Mouse (Mus musculus): ENCODE measurements around the gene Lipc. TPM values are rescaled to one million over a fixed set of nuclear protein-coding genes. Genes with fewer than 3 reads are reported as not detected.

Lipc gene
- polyA plus RNA-seq, 1 experiment from 2014 or later = not detected

DNA sequence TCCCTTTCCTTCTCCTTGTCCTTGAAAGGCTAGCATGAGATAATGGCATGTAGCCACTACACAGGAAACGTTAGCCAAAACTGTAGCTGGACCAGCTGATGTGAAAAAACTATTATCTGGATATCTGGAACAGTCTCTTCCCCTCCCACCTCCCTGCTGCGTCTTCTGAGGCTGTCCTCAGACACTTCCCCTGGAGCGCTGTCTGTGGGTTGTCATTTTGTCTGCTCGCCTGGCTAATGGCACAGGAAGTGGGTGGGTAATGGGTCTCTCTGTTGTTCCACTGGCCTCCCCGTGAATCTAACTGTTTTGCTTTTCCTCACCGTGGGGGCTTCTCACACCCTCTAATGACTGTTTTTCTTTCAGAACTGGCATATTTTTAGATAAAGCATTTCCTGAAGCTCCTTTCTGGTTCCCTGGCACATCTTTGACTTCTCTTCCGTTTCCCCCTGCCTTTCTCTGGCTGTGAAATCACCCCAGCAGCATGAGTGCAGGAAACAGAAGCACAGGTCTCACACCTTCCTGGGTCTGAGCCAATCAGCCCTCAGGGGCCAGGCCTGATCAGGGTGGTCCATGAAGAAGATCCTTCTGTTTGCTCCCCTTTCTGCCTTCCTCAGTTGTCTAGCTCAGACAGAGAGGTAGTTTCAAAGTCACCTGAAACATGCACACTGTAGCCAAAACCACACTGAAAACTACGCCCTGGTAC, 60.4 kb downstream of the Lipc start:
- Histone ChIP-seq H3K36me3 (no peaks in the 10 kb centered on the region), H3K4me1 (replicated peaks) (no peaks in the 10 kb centered on the region), H3K4me3 (no peak overlapping the region), H3K27me3 (ENCODE audit: insufficient read depth, poor library complexity, severe bottlenecking) (no peaks in the 10 kb centered on the region), H3K9me3 (no peaks in the 10 kb centered on the region), H3K27ac (no peak overlapping the region)
- 65% methylated on average over 8 of the region's 8 CpGs for WGBS
- DNase-seq (ENCODE audit: low spot score) = no peak

DNA sequence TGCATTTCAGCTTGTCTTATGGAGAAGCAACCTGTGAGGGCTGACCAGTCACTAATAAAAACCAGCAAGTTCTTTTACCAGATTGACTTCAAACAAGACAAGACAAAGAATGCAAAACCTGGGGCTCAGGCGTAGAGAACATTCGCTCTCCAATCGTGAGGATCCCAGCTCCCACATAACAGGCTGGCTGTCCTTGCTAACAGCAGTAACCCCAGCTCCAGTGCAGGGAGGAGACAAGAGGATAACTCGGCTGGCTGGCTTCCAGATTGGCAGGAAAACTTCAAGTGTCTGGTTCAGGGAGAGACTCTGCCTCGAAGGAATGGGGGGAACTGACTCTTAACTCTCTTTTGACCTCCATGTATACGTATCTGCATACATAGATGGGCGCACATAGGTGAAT, 61.3 kb downstream of the Lipc start:
- H3K4me1 ChIP-seq (replicated peaks) = no peaks in the 10 kb centered on the region
- no peak overlapping the region for H3K27ac ChIP-seq
- WGBS = 86% methylated on average over 7 of the region's 7 CpGs
- no peak for DNase-seq (ENCODE audit: low spot score)
- no peaks in the 10 kb centered on the region for H3K36me3 ChIP-seq
- H3K27me3 ChIP-seq (ENCODE audit: insufficient read depth, poor library complexity, severe bottlenecking) = no peaks in the 10 kb centered on the region
- H3K9me3 ChIP-seq = no peaks in the 10 kb centered on the region
- no peak overlapping the region for H3K4me3 ChIP-seq

DNA sequence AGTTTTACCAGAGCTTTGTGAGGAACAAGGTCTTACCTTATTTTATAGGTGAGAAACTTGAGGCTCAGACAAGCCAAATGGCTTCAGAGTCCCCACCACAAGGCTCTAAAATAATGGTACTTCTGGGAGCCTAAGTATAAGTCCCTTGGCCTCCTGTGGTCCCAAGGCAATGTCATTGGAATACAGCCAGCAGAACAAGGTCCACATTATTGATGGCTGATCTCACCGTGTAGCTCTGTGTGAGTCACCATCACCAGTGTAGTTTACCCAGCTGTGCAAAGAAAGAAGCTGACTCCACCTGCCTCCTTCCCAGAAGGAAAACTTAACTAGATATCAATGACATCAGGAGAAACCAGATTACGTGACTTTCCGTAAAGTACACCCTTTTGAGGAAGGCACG, 63.1 kb downstream of the Lipc start:
- DNase-seq (ENCODE audit: low spot score) = no peak
- Histone ChIP-seq H3K4me1 (replicated peaks) (no peaks in the 10 kb centered on the region), H3K4me3 (no peak overlapping the region), H3K27ac (no peak overlapping the region), H3K27me3 (ENCODE audit: insufficient read depth, poor library complexity, severe bottlenecking) (no peaks in the 10 kb centered on the region), H3K36me3 (no peaks in the 10 kb centered on the region), H3K9me3 (no peaks in the 10 kb centered on the region)
- 89% methylated on average over 4 of the region's 4 CpGs for WGBS

DNA sequence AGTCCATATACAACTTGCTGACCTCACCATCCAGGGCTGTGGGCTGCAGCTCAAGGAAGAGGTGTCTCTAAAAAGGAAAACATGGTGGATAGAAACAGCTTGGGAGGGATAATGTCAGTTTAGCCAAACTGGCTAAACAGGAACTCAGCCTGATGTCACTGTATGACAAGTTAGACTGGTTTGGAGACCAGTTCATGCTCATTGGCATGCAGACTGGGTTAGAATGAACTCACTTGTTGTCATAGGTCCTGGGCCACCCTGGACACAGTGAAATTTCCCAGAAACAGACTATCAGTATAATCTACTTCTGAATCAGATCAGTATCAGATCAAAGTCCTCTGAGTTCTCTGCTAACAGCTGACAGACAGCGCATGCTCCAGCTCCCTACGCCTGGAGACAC, 63.5 kb downstream of the Lipc start:
- no peak overlapping the region for H3K27ac ChIP-seq
- no peak overlapping the region for H3K4me3 ChIP-seq
- no peaks in the 10 kb centered on the region for H3K27me3 ChIP-seq (ENCODE audit: insufficient read depth, poor library complexity, severe bottlenecking)
- no peak for DNase-seq (ENCODE audit: low spot score)
- H3K9me3 ChIP-seq = no peaks in the 10 kb centered on the region
- no peaks in the 10 kb centered on the region for H3K36me3 ChIP-seq
- whole genome bisulfite sequencing = 94% methylated on average over 2 of the region's 2 CpGs
- no peaks in the 10 kb centered on the region for H3K4me1 ChIP-seq (replicated peaks)

DNA sequence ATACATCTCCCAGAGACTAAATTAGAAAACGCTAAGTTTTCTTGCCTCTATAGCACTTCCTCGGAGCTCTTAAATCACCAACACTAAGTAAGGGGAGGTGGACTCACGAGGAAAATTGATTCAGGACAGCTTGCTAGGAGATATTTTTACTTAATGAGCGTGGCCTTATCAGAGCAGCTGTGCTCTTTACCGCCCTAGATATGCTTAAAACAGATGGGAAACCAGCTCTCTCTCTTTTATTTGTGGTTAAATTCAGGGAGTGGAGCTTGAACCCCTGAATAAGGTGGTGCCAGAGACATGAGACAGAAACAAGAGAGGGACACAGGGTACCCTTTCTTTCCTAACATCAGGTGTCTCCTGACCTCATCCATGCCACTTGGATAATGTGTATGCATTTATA, 70.0 kb downstream of the Lipc start:
- 71% methylated on average over 5 of the region's 5 CpGs for WGBS
- Histone ChIP-seq H3K4me3 (no peak overlapping the region), H3K27ac (no peak overlapping the region), H3K27me3 (ENCODE audit: insufficient read depth, poor library complexity, severe bottlenecking) (no peaks in the 10 kb centered on the region), H3K9me3 (no peaks in the 10 kb centered on the region), H3K36me3 (no peaks in the 10 kb centered on the region), H3K4me1 (replicated peaks) (no peaks in the 10 kb centered on the region)
- no peak for DNase-seq (ENCODE audit: low spot score)

DNA sequence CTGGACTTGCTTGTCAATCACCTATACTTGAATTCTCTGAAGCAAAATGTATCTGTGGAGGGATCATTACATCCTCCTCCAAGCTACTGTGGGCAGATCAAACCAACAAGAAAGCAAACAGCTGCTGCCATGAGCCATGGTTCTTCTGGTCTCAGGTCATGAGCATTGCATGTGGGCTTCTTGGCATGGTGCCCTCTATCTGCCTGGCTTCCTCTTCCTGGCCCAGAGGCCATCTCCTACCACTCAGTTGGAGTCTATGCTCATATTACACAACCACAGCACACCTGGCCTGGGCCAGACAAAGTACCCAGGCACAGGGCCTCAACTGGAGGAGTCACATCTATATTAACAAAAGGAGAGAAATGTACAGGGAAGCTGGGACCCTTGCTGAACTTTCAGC, 73.2 kb downstream of the Lipc start:
- no peaks in the 10 kb centered on the region for H3K27me3 ChIP-seq (ENCODE audit: insufficient read depth, poor library complexity, severe bottlenecking)
- H3K4me3 ChIP-seq = no peak overlapping the region
- H3K36me3 ChIP-seq = no peaks in the 10 kb centered on the region
- DNase-seq (ENCODE audit: low spot score) = no peak
- H3K4me1 ChIP-seq (replicated peaks) = 0 out of 2 replicates have a peak, but pooled peaks cover 9% of the 10 kb centered on the region
- no peaks in the 10 kb centered on the region for H3K9me3 ChIP-seq
- no peak overlapping the region for H3K27ac ChIP-seq

DNA sequence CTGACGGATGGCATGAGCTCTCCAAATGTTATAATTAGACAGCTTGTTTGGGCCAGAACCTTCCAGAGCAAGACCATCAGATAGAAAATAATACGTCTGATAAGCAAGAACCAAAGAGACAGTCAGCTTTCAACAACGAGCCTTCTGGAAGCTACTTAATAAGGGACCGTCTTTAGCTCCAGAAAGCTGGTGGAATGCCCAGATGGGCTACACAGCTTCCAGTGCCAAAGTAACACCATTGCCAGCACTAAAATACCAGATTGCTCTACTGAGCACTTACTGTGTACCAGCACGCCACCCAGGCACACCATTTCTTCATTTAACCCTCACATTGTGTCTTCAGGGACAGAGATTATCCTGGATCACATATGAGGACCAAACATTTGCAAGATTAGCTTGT, 73.9 kb downstream of the Lipc start:
- Histone ChIP-seq H3K4me1 (replicated peaks) (0 out of 2 replicates have a peak, but pooled peaks cover 9% of the 10 kb centered on the region), H3K27ac (no peak overlapping the region), H3K9me3 (no peaks in the 10 kb centered on the region), H3K27me3 (ENCODE audit: insufficient read depth, poor library complexity, severe bottlenecking) (no peaks in the 10 kb centered on the region), H3K36me3 (no peaks in the 10 kb centered on the region), H3K4me3 (no peak overlapping the region)
- WGBS = 93% methylated on average over 5 of the region's 5 CpGs
- no peak for DNase-seq (ENCODE audit: low spot score)

DNA sequence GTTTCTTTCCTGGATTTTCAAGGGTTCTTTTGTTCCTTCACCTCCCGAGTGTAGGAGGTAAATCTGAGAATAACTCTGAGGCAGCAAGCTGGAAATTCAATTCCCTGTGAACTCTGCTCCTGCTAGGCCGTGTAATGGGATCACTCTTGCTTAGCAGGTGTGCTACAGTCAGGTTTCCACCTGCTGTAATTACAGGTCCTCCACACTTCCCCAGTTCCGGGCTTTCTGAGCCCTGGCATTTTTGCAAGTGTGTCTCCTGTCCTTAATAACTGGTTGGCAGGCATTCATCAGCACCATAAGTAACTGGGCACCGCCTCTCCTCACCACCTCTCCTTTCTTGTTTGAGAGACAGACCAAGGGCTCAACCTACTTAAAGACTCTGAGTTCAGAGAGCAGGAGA, 76.5 kb downstream of the Lipc start:
- 63% methylated on average over 4 of the region's 4 CpGs for WGBS
- Histone ChIP-seq H3K27ac (no peak overlapping the region), H3K27me3 (ENCODE audit: insufficient read depth, poor library complexity, severe bottlenecking) (no peaks in the 10 kb centered on the region), H3K9me3 (no peaks in the 10 kb centered on the region), H3K4me3 (no peak overlapping the region), H3K36me3 (no peaks in the 10 kb centered on the region), H3K4me1 (replicated peaks) (0 out of 2 replicates have a peak, but pooled peaks cover 9% of the 10 kb centered on the region)
- DNase-seq (ENCODE audit: low spot score) = no peak

DNA sequence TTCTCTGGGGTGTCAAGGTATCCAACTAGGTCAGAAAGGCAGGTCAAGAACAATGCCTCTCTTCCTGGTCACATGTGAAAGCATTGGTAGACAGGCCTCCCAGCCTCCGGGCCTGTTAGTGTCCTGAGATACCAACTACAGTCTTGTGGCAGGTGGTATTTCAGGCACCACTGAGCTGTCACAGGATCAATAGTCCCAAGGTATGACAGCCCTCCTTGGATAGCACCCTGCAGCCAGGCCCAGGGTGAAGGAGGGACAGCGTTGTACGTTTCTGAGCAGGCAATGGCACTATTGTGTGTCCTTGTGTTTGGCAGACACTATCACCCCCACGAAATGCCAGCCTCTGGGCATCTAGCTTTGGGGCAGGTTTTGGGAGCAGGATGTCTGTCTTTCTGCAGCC, 77.0 kb downstream of the Lipc start:
- H3K27me3 ChIP-seq (ENCODE audit: insufficient read depth, poor library complexity, severe bottlenecking) = no peaks in the 10 kb centered on the region
- 0 out of 2 replicates have a peak, but pooled peaks cover 9% of the 10 kb centered on the region for H3K4me1 ChIP-seq (replicated peaks)
- 84% methylated on average over 4 of the region's 4 CpGs for WGBS
- H3K36me3 ChIP-seq = no peaks in the 10 kb centered on the region
- H3K9me3 ChIP-seq = no peaks in the 10 kb centered on the region
- H3K4me3 ChIP-seq = no peak overlapping the region
- no peak for DNase-seq (ENCODE audit: low spot score)
- H3K27ac ChIP-seq = no peak overlapping the region

DNA sequence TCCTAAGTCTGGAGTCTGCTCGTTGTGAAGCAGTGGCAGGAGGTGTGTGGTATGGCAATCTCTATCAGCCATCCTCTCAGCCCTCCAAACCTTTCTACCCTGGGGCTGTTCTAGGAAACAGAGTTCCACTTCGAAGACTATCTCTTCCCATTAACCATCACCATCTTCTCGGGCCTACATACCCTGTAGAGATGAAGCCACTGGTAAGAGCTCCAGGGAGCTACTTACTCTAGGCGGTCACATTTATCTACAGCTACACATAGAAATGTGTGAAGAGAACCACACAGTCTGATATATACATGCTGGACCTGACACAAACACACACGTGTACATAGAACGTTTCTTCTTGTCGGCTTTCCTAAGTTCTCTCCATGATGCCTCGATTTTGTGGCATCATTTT, 79.4 kb downstream of the Lipc start:
- WGBS = 87% methylated on average over 8 of the region's 8 CpGs
- no peak overlapping the region for H3K27ac ChIP-seq
- H3K36me3 ChIP-seq = no peaks in the 10 kb centered on the region
- H3K27me3 ChIP-seq (ENCODE audit: insufficient read depth, poor library complexity, severe bottlenecking) = no peaks in the 10 kb centered on the region
- H3K4me3 ChIP-seq = no peak overlapping the region
- DNase-seq (ENCODE audit: low spot score) = no peak
- no peaks in the 10 kb centered on the region for H3K9me3 ChIP-seq
- 0 out of 2 replicates have a peak, but pooled peaks cover 9% of the 10 kb centered on the region for H3K4me1 ChIP-seq (replicated peaks)

DNA sequence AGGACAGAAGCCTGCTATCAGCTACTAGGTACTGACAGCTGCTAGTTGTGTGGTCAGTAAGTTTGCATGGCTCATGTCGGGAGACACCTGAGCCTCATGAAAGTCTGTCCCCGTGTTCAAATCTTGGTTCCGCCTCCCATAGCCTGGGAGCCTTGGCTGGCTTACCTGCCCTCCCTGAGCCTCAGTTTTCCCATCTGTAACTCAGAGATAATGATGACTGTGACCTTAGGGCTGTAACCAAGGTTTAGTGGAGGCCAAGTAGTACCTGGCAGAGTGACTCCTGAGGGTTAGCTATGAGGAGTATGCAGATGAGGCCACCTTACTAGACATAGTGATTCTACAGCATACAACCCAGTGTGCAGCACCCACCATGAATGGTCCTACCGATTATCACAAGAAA, 81.7 kb downstream of the Lipc start:
- H3K4me3 ChIP-seq = no peak overlapping the region
- DNase-seq (ENCODE audit: low spot score) = no peak
- H3K27ac ChIP-seq = no peak overlapping the region
- no peaks in the 10 kb centered on the region for H3K36me3 ChIP-seq
- 0 out of 2 replicates have a peak, but pooled peaks cover 6% of the 10 kb centered on the region for H3K4me1 ChIP-seq (replicated peaks)
- no peaks in the 10 kb centered on the region for H3K27me3 ChIP-seq (ENCODE audit: insufficient read depth, poor library complexity, severe bottlenecking)
- 92% methylated on average over 4 of the region's 4 CpGs for WGBS
- H3K9me3 ChIP-seq = no peaks in the 10 kb centered on the region

DNA sequence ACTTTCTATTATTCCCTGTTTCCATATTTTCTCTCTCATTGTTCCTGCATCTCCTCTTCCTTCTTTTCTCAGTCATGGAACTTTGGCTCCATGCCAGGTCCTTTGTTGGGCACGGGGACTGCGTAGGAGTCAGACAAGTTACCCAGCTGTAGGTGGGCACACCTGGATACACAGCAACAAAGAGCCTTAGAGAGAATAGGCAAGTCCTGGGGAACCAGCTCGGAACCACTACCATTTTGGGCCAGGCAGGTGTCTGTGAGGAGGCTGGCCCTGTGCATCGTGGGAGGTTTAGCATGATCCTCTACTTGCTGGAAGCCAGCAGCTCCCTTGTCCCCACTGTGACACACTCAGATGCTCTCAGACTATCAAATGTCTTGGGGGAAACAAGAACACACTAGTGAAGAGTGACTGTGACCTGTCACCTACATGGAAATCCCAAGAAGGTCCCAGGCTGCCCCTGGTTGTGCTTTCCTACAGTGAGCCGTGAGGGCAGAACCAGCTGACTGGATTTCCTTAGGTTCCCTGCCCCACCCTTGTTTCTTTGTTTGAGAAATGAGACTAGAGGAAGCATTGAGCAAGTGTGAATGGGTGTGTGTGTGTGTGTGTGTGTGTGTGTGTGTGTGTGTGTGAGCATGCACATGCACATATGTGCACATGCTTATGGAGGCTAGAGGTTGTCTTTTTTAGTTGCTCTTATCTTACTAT, 82.7 kb downstream of the Lipc start:
- Histone ChIP-seq H3K27ac (no peak overlapping the region), H3K4me3 (no peak overlapping the region), H3K27me3 (ENCODE audit: insufficient read depth, poor library complexity, severe bottlenecking) (no peaks in the 10 kb centered on the region), H3K4me1 (replicated peaks) (no peaks in the 10 kb centered on the region), H3K36me3 (no peaks in the 10 kb centered on the region), H3K9me3 (no peaks in the 10 kb centered on the region)
- no peak for DNase-seq (ENCODE audit: low spot score)
- WGBS = 94% methylated on average over 5 of the region's 5 CpGs

DNA sequence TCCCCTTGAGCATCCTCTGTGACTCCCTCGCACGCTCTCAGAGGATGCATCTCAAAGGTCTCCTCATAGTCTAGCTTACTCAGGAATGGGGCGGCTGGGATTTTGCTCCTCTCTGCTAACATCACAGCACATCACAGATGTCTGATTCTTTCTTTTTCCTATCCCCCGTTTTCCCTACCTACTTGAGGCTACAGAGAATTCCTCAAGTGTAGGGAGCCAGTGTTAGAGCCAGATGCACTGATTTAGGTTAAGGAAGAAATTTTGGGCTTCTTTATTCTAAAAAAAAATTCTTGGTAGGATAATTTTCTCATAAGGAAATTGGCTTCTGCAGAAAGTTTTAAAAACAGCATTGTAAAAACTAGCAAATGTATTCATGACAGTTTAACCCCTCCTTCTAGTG, 84.6 kb downstream of the Lipc start:
- Histone ChIP-seq H3K4me3 (no peak overlapping the region), H3K27me3 (ENCODE audit: insufficient read depth, poor library complexity, severe bottlenecking) (no peaks in the 10 kb centered on the region), H3K9me3 (no peaks in the 10 kb centered on the region), H3K27ac (no peak overlapping the region), H3K36me3 (no peaks in the 10 kb centered on the region), H3K4me1 (replicated peaks) (peaks cover 17% of the 10 kb centered on the region)
- WGBS = 88% methylated on average over 4 of the region's 4 CpGs
- no peak for DNase-seq (ENCODE audit: low spot score)

All from hindbrain, embryonic 10.5 days (tissue).